Mouse (Mus musculus) embryonic facial prominence, embryonic 14.5 days (tissue): ENCODE results near the gene Btg1. TPM values are rescaled to one million over a fixed set of nuclear protein-coding genes. Genes with fewer than 3 reads are reported as not detected.

Experiments used
- ATAC-seq: fragments of 200-750 bp; cut with Nextera tagmentation; 2 replicates; pipeline ENCODE4 v1.8.0; 2017; ENCODE audit warnings: low read depth, moderate number of reproducible peaks, moderate TSS enrichment
- DNase-seq: peaks from one replicate; pipeline ENCODE4 v3.0.0-alpha.2; 2015; ENCODE audit warnings: low spot score
- H3K27ac ChIP-seq: fragments of 300-500 bp; sonication (generic); replicated peaks from 2 replicates; pipeline ENCODE4 v1.5.1; 2014; ENCODE audit warnings: low read depth, mild to moderate bottlenecking, low read length, moderate library complexity
- H3K27me3 ChIP-seq: fragments of 300-500 bp; sonication (generic); replicated peaks from 2 replicates; pipeline ENCODE4 v1.6.1; 2014; ENCODE audit warnings: low read length; ENCODE audit not compliant: control insufficient read depth, insufficient read depth
- H3K36me3 ChIP-seq: fragments of 300-500 bp; sonication (generic); 2 replicates; pipeline ENCODE4 v1.6.1; 2014; ENCODE audit warnings: low read length, mixed read lengths; ENCODE audit not compliant: control insufficient read depth, insufficient read depth
- H3K4me1 ChIP-seq: fragments of 300-500 bp; sonication (generic); 2 replicates; pipeline ENCODE4 v1.6.1; 2014; ENCODE audit warnings: antibody characterized with exemption, low read length; ENCODE audit not compliant: control insufficient read depth, insufficient read depth
- H3K4me2 ChIP-seq: fragments of 300-500 bp; sonication (generic); 2 replicates; pipeline ENCODE4 v1.6.1; 2014; ENCODE audit warnings: low read depth, mild to moderate bottlenecking, low read length, moderate library complexity, mixed read lengths
- H3K4me3 ChIP-seq: fragments of 300-500 bp; sonication (generic); 2 replicates; pipeline ENCODE4 v1.5.1; 2014; ENCODE audit warnings: low read depth, mild to moderate bottlenecking, low read length
- H3K9ac ChIP-seq: fragments of 300-500 bp; sonication (generic); 2 replicates; pipeline ENCODE4 v1.6.1; 2014; ENCODE audit warnings: low read depth, mild to moderate bottlenecking, low read length, moderate library complexity, mixed read lengths
- H3K9me3 ChIP-seq: fragments of 300-500 bp; sonication (generic); 2 replicates; pipeline ENCODE4 v1.6.1; 2016; ENCODE audit warnings: low read length; ENCODE audit not compliant: control insufficient read depth
- WGBS: fragments of 180-500 bp; shearing (Covaris S2); extraction: QIAGEN DNeasy Blood & Tissue Kit; methylation state at CpG from one replicate; pipeline ENCODE4 v1.1.7; 2014; 5-methylcytosine and 5-hydroxymethylcytosine counted together
- polyA plus RNA-seq: library from polyadenylated mRNA; unstranded; fragments of >200 nt; fragmentation: Nextera tagmentation; extraction: Ambion mirVana; gene quantifications from 2 replicates; pipeline ENCODE4 v1.2.1, GENCODE M21; 2014

The Btg1 gene
- polyA plus RNA-seq, 1 experiment from 2014 or later: 83.2 TPM

DNA sequence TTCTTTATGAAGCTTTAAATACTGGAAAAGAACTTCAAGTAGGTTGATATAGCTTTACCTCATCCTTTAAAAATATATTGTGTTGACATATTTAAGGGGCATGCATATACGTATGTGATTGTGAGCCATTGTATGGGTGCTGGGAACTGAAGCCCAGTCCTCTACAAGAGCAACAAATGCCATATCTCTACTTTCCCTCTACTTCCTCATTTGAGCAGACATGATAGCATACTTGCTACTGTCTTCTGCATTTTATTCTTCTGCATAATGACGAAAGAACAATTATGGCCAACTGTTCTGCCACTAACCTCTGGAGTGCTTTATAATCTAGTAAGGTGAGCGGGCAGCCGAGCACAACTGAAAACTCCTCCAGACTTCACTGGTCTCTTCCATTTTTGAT, 15.1 kb upstream of the Btg1 start:
- no peak overlapping the region for H3K9ac ChIP-seq
- H3K27me3 ChIP-seq: no peaks in the 10 kb centered on the region
- DNase-seq: no peak
- H3K4me1 ChIP-seq: no peaks in the 10 kb centered on the region
- H3K27ac ChIP-seq: no peak overlapping the region
- no peak overlapping the region for H3K4me2 ChIP-seq
- no peak for ATAC-seq
- no peak overlapping the region for H3K4me3 ChIP-seq
- 90% methylated on average over 4 of the region's 4 CpGs for WGBS
- no peaks in the 10 kb centered on the region for H3K36me3 ChIP-seq
- H3K9me3 ChIP-seq: no peaks in the 10 kb centered on the region

GRCm38 (mm10) chr10:96602339-96602738, 14.5 kb upstream of the Btg1 start:
- H3K4me3 ChIP-seq: no peak overlapping the region
- ATAC-seq (no peak), DNase-seq (no peak)
- H3K27ac ChIP-seq: no peak overlapping the region
- H3K27me3 ChIP-seq: no peaks in the 10 kb centered on the region
- no peak overlapping the region for H3K9ac ChIP-seq
- no peaks in the 10 kb centered on the region for H3K4me1 ChIP-seq
- WGBS: 74% methylated on average over 3 of the region's 3 CpGs
- H3K4me2 ChIP-seq: no peak overlapping the region
- H3K36me3 ChIP-seq: no peaks in the 10 kb centered on the region
- no peaks in the 10 kb centered on the region for H3K9me3 ChIP-seq

DNA sequence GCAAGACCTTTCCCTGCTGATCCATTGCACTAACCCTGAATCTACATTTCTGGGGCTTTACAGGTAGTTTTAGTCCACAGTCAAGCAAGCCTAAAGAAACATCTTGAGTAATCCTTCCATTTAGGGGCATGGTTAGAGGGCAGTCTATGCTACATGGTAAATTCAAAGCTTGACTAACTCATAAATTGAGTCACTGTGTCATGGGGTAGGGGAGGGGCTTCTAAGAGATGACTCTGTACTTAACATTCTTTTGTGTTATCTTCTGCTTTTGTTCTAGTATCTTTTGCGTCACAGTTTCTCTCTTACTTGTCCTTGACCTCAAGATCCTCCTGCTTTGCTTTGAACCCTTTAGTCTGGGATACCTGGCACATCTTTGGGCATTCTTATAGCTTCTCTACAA, 11.6 kb upstream of the Btg1 start:
- Histone ChIP-seq H3K36me3 (no peaks in the 10 kb centered on the region), H3K4me3 (no peak overlapping the region), H3K27ac (no peak overlapping the region), H3K4me1 (no peaks in the 10 kb centered on the region), H3K9me3 (no peaks in the 10 kb centered on the region), H3K4me2 (no peak overlapping the region), H3K27me3 (no peaks in the 10 kb centered on the region), H3K9ac (no peak overlapping the region)
- no peak for ATAC-seq
- DNase-seq: no peak
- WGBS: 95% methylated on average over 1 of the region's 1 CpGs

DNA sequence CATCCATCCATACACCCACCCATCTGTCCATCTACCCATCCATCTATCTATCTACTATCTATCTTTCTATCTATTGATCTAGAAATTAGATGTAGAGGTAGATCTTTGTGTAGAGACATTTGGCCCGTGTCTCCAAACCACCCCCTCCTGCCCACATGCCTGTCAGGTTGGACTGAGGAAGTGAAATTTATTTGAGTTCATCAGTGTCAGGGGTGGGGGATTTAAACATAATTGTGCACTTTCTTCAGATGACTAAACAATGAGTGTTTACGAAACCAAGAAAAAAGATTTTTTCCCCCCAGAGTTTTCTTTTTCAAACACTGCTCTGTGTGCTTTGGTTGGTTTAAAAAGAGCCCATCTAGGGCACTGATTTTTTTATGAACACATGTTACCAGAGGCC, 10.9 kb upstream of the Btg1 start:
- Histone ChIP-seq H3K4me3 (no peak overlapping the region), H3K27me3 (no peaks in the 10 kb centered on the region), H3K9me3 (no peaks in the 10 kb centered on the region), H3K36me3 (no peaks in the 10 kb centered on the region), H3K27ac (no peak overlapping the region), H3K9ac (no peak overlapping the region), H3K4me1 (no peaks in the 10 kb centered on the region), H3K4me2 (no peak overlapping the region)
- WGBS: 81% methylated on average over 2 of the region's 2 CpGs
- ATAC-seq (no peak), DNase-seq (no peak)

- Histone ChIP-seq H3K4me3 (no peak overlapping the region), H3K4me1 (no peaks in the 10 kb centered on the region), H3K27ac (no peak overlapping the region), H3K36me3 (no peaks in the 10 kb centered on the region), H3K9ac (no peak overlapping the region), H3K27me3 (no peaks in the 10 kb centered on the region), H3K4me2 (no peak overlapping the region), H3K9me3 (no peaks in the 10 kb centered on the region)
- no peak for ATAC-seq
- WGBS: 86% methylated on average over 4 of the region's 4 CpGs
- DNase-seq: no peak
These were observed 9.1 kb upstream of the Btg1 start for GRCm38 (mm10) chr10:96607617-96608185.

DNA sequence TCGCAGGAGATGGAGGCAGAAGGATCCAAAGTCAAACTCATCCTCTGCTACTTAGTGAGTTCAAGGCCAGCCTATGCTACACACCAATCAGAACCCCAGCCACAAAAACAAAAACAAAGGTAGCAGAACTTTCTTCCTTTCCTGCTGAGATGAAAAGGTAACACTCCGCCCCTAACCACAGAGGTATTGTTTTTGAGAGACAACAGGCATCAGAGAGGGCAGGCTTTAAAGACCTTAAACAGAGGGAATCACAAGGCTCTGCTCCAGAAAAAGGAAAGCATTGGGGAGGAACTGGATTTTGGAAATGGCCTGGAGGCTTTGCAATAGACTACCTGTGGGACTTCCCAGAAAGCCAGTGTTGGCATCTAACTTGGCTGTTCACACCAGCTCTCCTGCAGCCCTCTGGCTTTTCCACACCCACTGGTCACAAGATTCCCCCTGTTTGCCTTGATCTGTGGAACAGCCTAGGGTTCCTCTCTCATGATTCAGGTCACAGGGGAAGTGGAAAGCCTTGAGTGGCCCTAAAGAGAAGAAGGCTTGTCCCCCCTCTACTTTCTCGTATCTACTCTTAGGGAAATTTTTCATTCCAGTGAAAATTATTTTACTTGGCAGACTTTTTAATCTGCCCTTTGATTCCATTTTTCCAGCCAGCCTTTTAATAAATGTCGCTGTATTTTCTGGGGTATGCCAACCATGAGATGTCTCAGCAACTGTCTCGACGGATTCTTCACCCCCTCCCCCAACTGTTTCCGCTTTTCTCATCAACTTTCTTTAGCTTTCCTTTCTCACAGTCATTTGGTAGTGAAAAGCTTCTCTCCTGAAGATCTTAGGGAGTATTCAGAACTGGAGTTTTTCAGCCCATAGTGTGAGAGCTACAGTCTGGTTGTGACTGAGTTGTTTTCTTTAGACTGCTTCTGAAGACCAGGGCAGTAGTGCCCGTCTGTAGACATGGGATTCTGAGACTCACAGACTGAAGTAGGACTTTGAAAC, 7.2 kb upstream of the Btg1 start:
- WGBS: 76% methylated on average over 8 of the region's 8 CpGs

GRCm38 (mm10) chr10:96616001-96616708, 651 bp upstream of the Btg1 start:
- Histone ChIP-seq H3K4me1 (peaks cover 11% of the 10 kb centered on the region; the same call in 1 of the 2 replicates), H3K36me3 (peaks cover 15% of the 10 kb centered on the region), H3K9ac (peak overlapping the region; percentile 70), H3K4me3 (peak overlapping the region; percentile 99), H3K27ac (peak overlapping the region; percentile 85), H3K27me3 (no peaks in the 10 kb centered on the region), H3K9me3 (no peaks in the 10 kb centered on the region), H3K4me2 (peak overlapping the region; percentile 70)
- DNase-seq (no peak), ATAC-seq (no peak; the same call in 1 of the 2 replicates)
- WGBS: 1% methylated on average over 17 of the region's 24 CpGs

More for the DNA sequence above, 7.2 kb upstream of the Btg1 start:
- Histone ChIP-seq H3K27me3 (no peaks in the 10 kb centered on the region), H3K4me1 (no peaks in the 10 kb centered on the region), H3K9me3 (no peaks in the 10 kb centered on the region), H3K4me3 (no peak overlapping the region), H3K36me3 (no peaks in the 10 kb centered on the region), H3K9ac (no peak overlapping the region), H3K4me2 (no peak overlapping the region), H3K27ac (no peak overlapping the region)
- DNase-seq (no peak), ATAC-seq (no peak)

- no peaks in the 10 kb centered on the region for H3K27me3 ChIP-seq
- WGBS: 0% methylated on average over 18 of the region's 78 CpGs
- ATAC-seq (peak; percentile 13), DNase-seq (peak; percentile 48)
- peak overlapping the region; percentile 86 for H3K4me2 ChIP-seq
- no peaks in the 10 kb centered on the region for H3K9me3 ChIP-seq
- peak overlapping the region; percentile 99 for H3K4me3 ChIP-seq
- peaks cover 26% of the 10 kb centered on the region for H3K36me3 ChIP-seq
- H3K9ac ChIP-seq: peak overlapping the region; percentile 100
- H3K27ac ChIP-seq: peak overlapping the region; percentile 98
- H3K4me1 ChIP-seq: peaks cover 18% of the 10 kb centered on the region
These were observed 580 bp downstream of the Btg1 start for GRCm38 (mm10) chr10:96617221-96617950.
